8 mouse cellular contexts compared by ENCODE assay signal in genomic region chr12:77789427-77789826, GRCm38 (mm10).
DNase-seq lines count a peak whose midpoint lies in the region; ATAC-seq and TF ChIP-seq lines count a peak whose summit lies in the region.

No protein-coding gene starts in this region.

- H3K4me3 ChIP-seq in heart, embryonic 12.5 days: peak overlapping the region; percentile 35
- peak overlapping the region; percentile 14; the same call in 1 of the 2 replicates for H3K4me3 ChIP-seq in forebrain, embryonic 11.5 days (ENCODE audit: low read depth, low read length)
- no peak overlapping the region for H3K4me3 ChIP-seq in limb, embryonic 14.5 days (replicated peaks; ENCODE audit: low read length)
- H3K4me3 ChIP-seq in neural tube, embryonic 13.5 days: peak overlapping the region; percentile 16
- H3K4me3 ChIP-seq in cerebellum, adult 2 months (replicated peaks; ENCODE audit: insufficient read depth, low read depth, low read length): no peak overlapping the region

- no peak for DNase-seq in heart, postnatal 25 days (ENCODE audit: low spot score)
- DNase-seq in CD4-positive, CD25-positive, alpha-beta regulatory T cell, adult 2 months (ENCODE audit: low read depth, low spot score): peak; percentile 61
- peak; percentile 76 for DNase-seq in forebrain, embryonic 11.5 days (ENCODE audit: low spot score)
- DNase-seq in limb, embryonic 14.5 days (ENCODE audit: low spot score): peak; percentile 53
- no peak for DNase-seq in cerebellum, adult 2 months
- no peak for DNase-seq in layer of hippocampus, adult 8-10 months (ENCODE audit: low spot score in 2 of 2)

- no peak for TF ChIP-seq CTCF in cerebellum, adult 2 months (IDR thresholded peaks at IDR 0.05; ENCODE audit: borderline replicate concordance, insufficient read depth, low read depth, low read length)

- H3K36me3 ChIP-seq in heart, embryonic 12.5 days: no peaks in the 10 kb centered on the region
- H3K36me3 ChIP-seq in forebrain, embryonic 11.5 days (ENCODE audit: control insufficient read depth, insufficient read depth, low read length): no peaks in the 10 kb centered on the region
- no peaks in the 10 kb centered on the region for H3K36me3 ChIP-seq in limb, embryonic 14.5 days (ENCODE audit: control insufficient read depth, insufficient read depth, low read length)
- H3K36me3 ChIP-seq in neural tube, embryonic 13.5 days: no peaks in the 10 kb centered on the region

- no peak for TF ChIP-seq POLR2A in limb, embryonic 14.5 days (IDR thresholded peaks at IDR 0.05; ENCODE audit: borderline replicate concordance, extremely low read depth, insufficient read depth, insufficient read length)
- no peak for TF ChIP-seq POLR2A in cerebellum, adult 2 months (IDR thresholded peaks at IDR 0.05; ENCODE audit: borderline replicate concordance, insufficient read depth, low read length)

- H3K27ac ChIP-seq in heart, embryonic 12.5 days (ENCODE audit: poor library complexity, severe bottlenecking): no peak overlapping the region
- no peak overlapping the region for H3K27ac ChIP-seq in forebrain, embryonic 11.5 days (ENCODE audit: low read depth, low read length)
- no peak overlapping the region for H3K27ac ChIP-seq in limb, embryonic 14.5 days (replicated peaks; ENCODE audit: low read depth, low read length)
- no peak overlapping the region for H3K27ac ChIP-seq in neural tube, embryonic 13.5 days (replicated peaks)
- no peak overlapping the region for H3K27ac ChIP-seq in cerebellum, adult 2 months (ENCODE audit: insufficient read depth, low read length)

- 0 out of 2 replicates have a peak, but pooled peaks cover 5% of the 10 kb centered on the region for H3K27me3 ChIP-seq in heart, embryonic 12.5 days (replicated peaks)
- no peaks in the 10 kb centered on the region; the same call in 1 of the 2 replicates for H3K27me3 ChIP-seq in forebrain, embryonic 11.5 days (ENCODE audit: control insufficient read depth, insufficient read depth, low read length)
- no peaks in the 10 kb centered on the region for H3K27me3 ChIP-seq in limb, embryonic 14.5 days (ENCODE audit: control insufficient read depth, insufficient read depth, low read length)
- no peaks in the 10 kb centered on the region for H3K27me3 ChIP-seq in neural tube, embryonic 13.5 days
- H3K27me3 ChIP-seq in cerebellum, adult 2 months (ENCODE audit: control insufficient read depth, insufficient read depth, low read length): no peaks in the 10 kb centered on the region

- peak overlapping the region; percentile 41; the same call in 1 of the 2 replicates for H3K9ac ChIP-seq in heart, embryonic 12.5 days
- H3K9ac ChIP-seq in forebrain, embryonic 11.5 days (ENCODE audit: low read length): no peak overlapping the region
- 0 out of 2 replicates have a peak overlapping the region, but pooled peaks have one; percentile 21 for H3K9ac ChIP-seq in limb, embryonic 14.5 days (ENCODE audit: low read depth, low read length, severe bottlenecking)
- H3K9ac ChIP-seq in neural tube, embryonic 13.5 days: 0 out of 2 replicates have a peak overlapping the region, but pooled peaks have one; percentile 18

- H3K9me3 ChIP-seq in heart, embryonic 12.5 days (replicated peaks): no peaks in the 10 kb centered on the region
- H3K9me3 ChIP-seq in forebrain, embryonic 11.5 days (ENCODE audit: control insufficient read depth, low read length): no peaks in the 10 kb centered on the region
- H3K9me3 ChIP-seq in limb, embryonic 14.5 days (ENCODE audit: control insufficient read depth, low read length): no peaks in the 10 kb centered on the region
- no peaks in the 10 kb centered on the region for H3K9me3 ChIP-seq in neural tube, embryonic 13.5 days

- H3K4me2 ChIP-seq in heart, embryonic 12.5 days: peak overlapping the region; percentile 69
- peak overlapping the region; percentile 49 for H3K4me2 ChIP-seq in forebrain, embryonic 11.5 days (ENCODE audit: low read depth, low read length, severe bottlenecking)
- H3K4me2 ChIP-seq in limb, embryonic 14.5 days (replicated peaks; ENCODE audit: low read depth, low read length, severe bottlenecking): peak overlapping the region; percentile 24
- peak overlapping the region; percentile 51 for H3K4me2 ChIP-seq in neural tube, embryonic 13.5 days

- no peak for ATAC-seq in heart, embryonic 12.5 days (ENCODE audit: insufficient number of reproducible peaks, low FRiP score)
- ATAC-seq in forebrain, embryonic 11.5 days (replicated peaks; ENCODE audit: low FRiP score): peak; percentile 66; the same call in 1 of the 2 replicates
- peak; percentile 60; the same call in 1 of the 2 replicates for ATAC-seq in limb, embryonic 14.5 days (ENCODE audit: low FRiP score, low read depth)
- ATAC-seq in neural tube, embryonic 13.5 days (ENCODE audit: low read depth): no peak

- intact Hi-C loops in heart, postnatal 25 days (cut with DNase I): loop anchor here (10.0 kb wide), 3 partner anchors 225 to 785 kb away; no protein-coding TSS in a partner anchor

- WGBS in heart, embryonic 12.5 days: 4% methylated on average over 8 of the region's 8 CpGs
- 2% methylated on average over 8 of the region's 8 CpGs for WGBS in forebrain, embryonic 11.5 days
- WGBS in limb, embryonic 14.5 days: 1% methylated on average over 8 of the region's 8 CpGs
- WGBS in neural tube, embryonic 13.5 days: 2% methylated on average over 8 of the region's 8 CpGs
- WGBS in cerebellum, adult 2 months: 52% methylated on average over 8 of the region's 8 CpGs

- peaks cover 9% of the 10 kb centered on the region for H3K4me1 ChIP-seq in heart, embryonic 12.5 days (replicated peaks)
- H3K4me1 ChIP-seq in forebrain, embryonic 11.5 days (replicated peaks; ENCODE audit: control insufficient read depth, insufficient read depth, low read length): 0 out of 2 replicates have a peak, but pooled peaks cover 6% of the 10 kb centered on the region
- H3K4me1 ChIP-seq in limb, embryonic 14.5 days (ENCODE audit: control insufficient read depth, insufficient read depth, low read length): peaks cover 2% of the 10 kb centered on the region; the same call in 1 of the 2 replicates
- peaks cover 18% of the 10 kb centered on the region for H3K4me1 ChIP-seq in neural tube, embryonic 13.5 days (replicated peaks)
- peaks cover 3% of the 10 kb centered on the region; the same call in 1 of the 2 replicates for H3K4me1 ChIP-seq in cerebellum, adult 2 months (ENCODE audit: control insufficient read depth, insufficient read depth, low read length)

Comparison
In these comparisons a context has a peak if more than half of its experiments do, and no peak if none do; other contexts are left out.
1. ATAC-seq: peak in forebrain, embryonic 11.5 days (single experiment) and limb, embryonic 14.5 days (single experiment); none in heart, embryonic 12.5 days (single experiment) and neural tube, embryonic 13.5 days (single experiment).
2. H3K4me3 ChIP-seq: peak in heart, embryonic 12.5 days (single experiment), forebrain, embryonic 11.5 days (single experiment) and neural tube, embryonic 13.5 days (single experiment); none in limb, embryonic 14.5 days (single experiment) and cerebellum, adult 2 months (single experiment).
3. DNase-seq: peak in CD4-positive, CD25-positive, alpha-beta regulatory T cell, adult 2 months (single experiment), forebrain, embryonic 11.5 days (single experiment) and limb, embryonic 14.5 days (single experiment); none in heart, postnatal 25 days (single experiment), cerebellum, adult 2 months (0 of 2) and layer of hippocampus, adult 8-10 months (0 of 2).
4. Peak in every context shown above with its lines, with median percentiles within 50 percentile points of each other: H3K4me2 ChIP-seq.